Mouse (Mus musculus): Measurements from ENCODE around the gene Dpm3. TPM values are rescaled to one million over a fixed set of nuclear protein-coding genes. Genes with fewer than 3 reads are reported as not detected.

The Dpm3 gene
- polyA plus RNA-seq, 1 experiment from 2014 or later, result 120 TPM

- Histone ChIP-seq H3K4me2 (replicated peaks; ENCODE audit: low read depth) (peak overlapping the region; percentile 98), H3K4me3 (ENCODE audit: low read depth, low read length) (peak overlapping the region; percentile 78), H3K36me3 (ENCODE audit: control insufficient read depth, insufficient read depth) (peaks cover 7% of the 10 kb centered on the region; the same call in 1 of the 2 replicates), H3K9me3 (ENCODE audit: control insufficient read depth) (no peaks in the 10 kb centered on the region), H3K27ac (ENCODE audit: low read depth, low read length) (peak overlapping the region; percentile 54), H3K27me3 (replicated peaks; ENCODE audit: control insufficient read depth, insufficient read depth, low read length) (no peaks in the 10 kb centered on the region), H3K4me1 (replicated peaks; ENCODE audit: control insufficient read depth, insufficient read depth, low read length) (peaks cover 11% of the 10 kb centered on the region; the same call in 1 of the 2 replicates), H3K9ac (ENCODE audit: low read depth, low read length) (peak overlapping the region; percentile 85)
- peak; percentile 78 for ATAC-seq
- under 1% methylated on average over 20 of the region's 20 CpGs for WGBS
- TF ChIP-seq CTCF (IDR thresholded peaks at IDR 0.05; ENCODE audit: low read depth), result no peak
Observed at GRCm38 (mm10) chr3:89266439-89266893, 7.3 kb downstream of the Dpm3 start.

GRCm38 (mm10) chr3:89268916-89269315 lies 9.8 kb downstream of the Dpm3 start:
- Histone ChIP-seq H3K9me3 (ENCODE audit: control insufficient read depth) (no peaks in the 10 kb centered on the region), H3K27ac (ENCODE audit: low read depth, low read length) (no peak overlapping the region), H3K4me1 (replicated peaks; ENCODE audit: control insufficient read depth, insufficient read depth, low read length) (peaks cover 11% of the 10 kb centered on the region; the same call in 1 of the 2 replicates), H3K4me2 (replicated peaks; ENCODE audit: low read depth) (0 out of 2 replicates have a peak overlapping the region, but pooled peaks have one; percentile 73), H3K27me3 (replicated peaks; ENCODE audit: control insufficient read depth, insufficient read depth, low read length) (no peaks in the 10 kb centered on the region), H3K9ac (ENCODE audit: low read depth, low read length) (no peak overlapping the region), H3K36me3 (ENCODE audit: control insufficient read depth, insufficient read depth) (peaks cover 27% of the 10 kb centered on the region), H3K4me3 (ENCODE audit: low read depth, low read length) (no peak overlapping the region)
- 71% methylated on average over 8 of the region's 8 CpGs for WGBS
- no peak for ATAC-seq
- TF ChIP-seq CTCF (IDR thresholded peaks at IDR 0.05; ENCODE audit: low read depth), result no peak

- H3K9me3 ChIP-seq (ENCODE audit: control insufficient read depth), result no peaks in the 10 kb centered on the region
- peak; percentile 45 for ATAC-seq
Observed at GRCm38 (mm10) chr3:89270051-89270755, 11.0 kb downstream of the Dpm3 start, which contains the start of gene Slc50a1. TSS of gene Slc50a1 (minus strand) at chr3:89270570.

DNA sequence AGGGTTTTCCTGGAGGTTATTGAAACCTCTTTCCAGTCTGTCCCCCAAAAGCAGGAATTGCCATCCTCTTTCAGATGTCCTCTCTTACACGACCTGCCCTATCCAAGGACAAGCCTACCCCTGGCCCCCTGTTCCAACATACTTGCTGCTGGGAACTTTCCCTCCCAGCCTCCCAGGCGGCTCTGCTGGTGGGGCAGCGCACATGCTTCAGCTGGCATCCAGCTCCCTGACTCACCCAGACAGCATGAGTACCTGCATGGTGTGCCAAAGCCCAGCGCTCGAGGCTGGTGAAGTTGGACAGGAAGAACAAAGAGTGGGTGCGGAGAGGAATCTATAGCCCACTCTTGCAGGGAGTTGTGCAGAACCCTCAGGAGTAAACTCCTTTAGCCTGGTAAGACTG lies 11.7 kb downstream of the Dpm3 start:
- Histone ChIP-seq H3K9ac (ENCODE audit: low read depth, low read length) (no peak overlapping the region; the same call in 1 of the 2 replicates), H3K27ac (ENCODE audit: low read depth, low read length) (no peak overlapping the region), H3K27me3 (replicated peaks; ENCODE audit: control insufficient read depth, insufficient read depth, low read length) (no peaks in the 10 kb centered on the region), H3K36me3 (ENCODE audit: control insufficient read depth, insufficient read depth) (peaks cover 41% of the 10 kb centered on the region), H3K9me3 (ENCODE audit: control insufficient read depth) (no peaks in the 10 kb centered on the region), H3K4me1 (replicated peaks; ENCODE audit: control insufficient read depth, insufficient read depth, low read length) (peaks cover 11% of the 10 kb centered on the region; the same call in 1 of the 2 replicates), H3K4me2 (replicated peaks; ENCODE audit: low read depth) (peak overlapping the region; percentile 73), H3K4me3 (ENCODE audit: low read depth, low read length) (peak overlapping the region; percentile 63; the same call in 1 of the 2 replicates)
- no peak for ATAC-seq
- WGBS, result 67% methylated on average over 6 of the region's 6 CpGs
- no peak for TF ChIP-seq CTCF (IDR thresholded peaks at IDR 0.05; ENCODE audit: low read depth)

More at GRCm38 (mm10) chr3:89270051-89270755, 11.0 kb downstream of the Dpm3 start, which contains the start of gene Slc50a1:
- WGBS, result 2% methylated on average over 39 of the region's 39 CpGs
- H3K27me3 ChIP-seq (replicated peaks; ENCODE audit: control insufficient read depth, insufficient read depth, low read length), result no peaks in the 10 kb centered on the region
- H3K4me1 ChIP-seq (replicated peaks; ENCODE audit: control insufficient read depth, insufficient read depth, low read length), result peaks cover 11% of the 10 kb centered on the region; the same call in 1 of the 2 replicates
- H3K4me3 ChIP-seq (ENCODE audit: low read depth, low read length), result peak within 1 kb of the TSS; percentile 63
- peak within 1 kb of the TSS; percentile 73 for H3K4me2 ChIP-seq (replicated peaks; ENCODE audit: low read depth)
- TF ChIP-seq CTCF (IDR thresholded peaks at IDR 0.05; ENCODE audit: low read depth), result peak; percentile 72
- H3K27ac ChIP-seq (ENCODE audit: low read depth, low read length), result peak within 1 kb of the TSS; percentile 76
- peaks cover 34% of the 10 kb centered on the region for H3K36me3 ChIP-seq (ENCODE audit: control insufficient read depth, insufficient read depth)
- H3K9ac ChIP-seq (ENCODE audit: low read depth, low read length), result peak within 1 kb of the TSS; percentile 65

DNA sequence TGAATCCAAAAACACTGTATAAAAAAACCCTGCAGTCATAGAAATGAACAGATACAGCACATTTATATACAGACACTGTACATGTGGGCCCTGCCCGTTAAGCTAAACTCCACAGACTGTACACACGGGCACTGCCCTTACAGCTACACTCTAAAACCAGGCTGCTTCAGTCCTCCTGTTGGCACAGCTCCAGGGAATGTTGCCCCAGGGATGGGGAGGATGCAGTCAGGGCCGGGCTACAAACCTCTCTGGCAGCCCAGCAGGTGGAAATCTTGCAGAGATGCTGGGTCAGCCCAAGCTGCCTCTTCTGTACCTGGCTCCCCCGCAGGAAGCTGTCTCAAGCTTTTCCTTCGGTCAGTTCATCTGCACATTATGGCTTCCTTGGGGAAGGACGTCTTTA lies 12.6 kb downstream of the Dpm3 start:
- Histone ChIP-seq H3K9ac (ENCODE audit: low read depth, low read length) (no peak overlapping the region), H3K4me1 (replicated peaks; ENCODE audit: control insufficient read depth, insufficient read depth, low read length) (peaks cover 15% of the 10 kb centered on the region; the same call in 1 of the 2 replicates), H3K27me3 (replicated peaks; ENCODE audit: control insufficient read depth, insufficient read depth, low read length) (no peaks in the 10 kb centered on the region), H3K4me2 (replicated peaks; ENCODE audit: low read depth) (no peak overlapping the region), H3K4me3 (ENCODE audit: low read depth, low read length) (no peak overlapping the region), H3K9me3 (ENCODE audit: control insufficient read depth) (no peaks in the 10 kb centered on the region), H3K36me3 (ENCODE audit: control insufficient read depth, insufficient read depth) (peaks cover 45% of the 10 kb centered on the region), H3K27ac (ENCODE audit: low read depth, low read length) (no peak overlapping the region; the same call in 1 of the 2 replicates)
- WGBS, result 66% methylated on average over 6 of the region's 6 CpGs
- ATAC-seq, result no peak
- no peak for TF ChIP-seq CTCF (IDR thresholded peaks at IDR 0.05; ENCODE audit: low read depth)

- Histone ChIP-seq H3K4me3 (ENCODE audit: low read depth, low read length) (peak overlapping the region; percentile 77), H3K4me2 (replicated peaks; ENCODE audit: low read depth) (peak overlapping the region; percentile 93), H3K27ac (ENCODE audit: low read depth, low read length) (no peak overlapping the region), H3K27me3 (replicated peaks; ENCODE audit: control insufficient read depth, insufficient read depth, low read length) (no peaks in the 10 kb centered on the region), H3K9me3 (ENCODE audit: control insufficient read depth) (no peaks in the 10 kb centered on the region), H3K36me3 (ENCODE audit: control insufficient read depth, insufficient read depth) (peaks cover 38% of the 10 kb centered on the region), H3K4me1 (replicated peaks; ENCODE audit: control insufficient read depth, insufficient read depth, low read length) (0 out of 2 replicates have a peak, but pooled peaks cover 4% of the 10 kb centered on the region), H3K9ac (ENCODE audit: low read depth, low read length) (no peak overlapping the region)
- no peak for TF ChIP-seq CTCF (IDR thresholded peaks at IDR 0.05; ENCODE audit: low read depth)
- WGBS, result 77% methylated on average over 13 of the region's 13 CpGs
- no peak for ATAC-seq
Observed at GRCm38 (mm10) chr3:89276061-89276460, 16.9 kb downstream of the Dpm3 start.

Measured in intestine, postnatal 0 days (tissue).